Mouse (Mus musculus): ENCODE data around the gene Olfr854.

Olfr854 gene

GRCm38 (mm10) chr9:19567282-19567681, at the start of gene Olfr854:
TSS of gene Olfr854 (minus strand) at chr9:19567382.
- DNase-seq (ENCODE audit: low read depth, low spot score): no peak

- DNase-seq (ENCODE audit: low read depth, low spot score): no peak
These were observed 15.1 kb upstream of the Olfr854 start, which contains the start of gene Olfr855 for GRCm38 (mm10) chr9:19582317-19582716. TSS of gene Olfr855 (plus strand) at chr9:19582617.

GRCm38 (mm10) chr9:19540976-19541375, 26.2 kb downstream of the Olfr854 start, which contains the start of gene Olfr853:
TSS of gene Olfr853 (minus strand) at chr9:19541076.
- DNase-seq (ENCODE audit: low read depth, low spot score): no peak

All from 3T3-L1 (cell line).